Mouse (Mus musculus): ENCODE results near the gene Pth1r.

DNA sequence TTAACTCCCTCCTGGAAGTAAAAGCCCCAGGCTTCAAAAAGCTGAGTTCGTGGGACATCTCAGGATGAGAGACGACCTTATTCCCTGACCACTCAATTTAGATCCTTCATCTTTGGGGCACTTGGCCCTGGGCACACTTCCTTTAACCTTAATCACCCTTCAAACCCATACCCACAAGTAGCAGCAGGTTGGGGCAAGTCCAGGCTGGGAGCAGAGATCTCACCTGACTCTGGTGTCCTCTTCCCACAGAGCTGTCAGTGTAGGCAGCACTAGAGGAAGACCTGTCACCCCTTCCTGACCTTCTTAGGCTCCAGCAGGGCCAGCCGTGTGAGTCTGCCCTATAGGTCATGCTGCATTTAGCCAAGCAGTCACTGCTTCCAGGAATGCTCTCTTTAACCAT, 60.5 kb downstream of the Pth1r start:
- TF ChIP-seq CTCF (IDR thresholded peaks at IDR 0.05; ENCODE audit: extremely low read depth, insufficient read depth, insufficient read length, insufficient replicate concordance) (no peak), POLR2A (IDR thresholded peaks at IDR 0.05; ENCODE audit: low read depth, low read length) (no peak)

All from spleen, adult 2 months (tissue).